ENCODE assay signal across 21 mouse cellular contexts in the genomic region with DNA sequence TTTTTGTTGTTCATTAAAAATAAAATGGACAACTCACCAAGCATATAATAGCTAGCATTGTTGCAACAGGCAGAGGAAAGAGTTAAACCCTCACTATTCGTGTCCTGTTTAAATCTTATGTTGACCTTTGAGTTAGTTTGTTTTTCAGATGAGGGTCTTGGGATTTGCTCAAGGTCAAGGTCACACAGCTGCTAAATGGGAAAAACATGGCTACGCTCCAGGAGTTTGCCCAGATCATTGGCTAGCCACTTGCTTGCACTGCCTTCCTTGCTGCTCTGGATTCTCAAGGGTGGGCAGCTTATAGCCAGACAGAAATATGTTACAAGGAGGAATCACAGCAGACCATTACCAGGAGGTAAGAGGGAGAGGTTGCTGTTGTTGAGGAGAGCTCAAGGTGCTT.
DNase-seq lines count a peak whose midpoint lies in the region; ATAC-seq lines count a peak whose summit lies in the region.
"Had no signal": no experiment of that assay in that cellular context is flagged by ENCODE, and none has a peak within 500 bp of the region (broad histone marks: within the 10 kb centered on the region; RNA-seq: fewer than 3 reads in every experiment).

No protein-coding gene starts in this region.

- no peaks in the 10 kb centered on the region for H3K9me3 ChIP-seq in liver, embryonic 16.5 days (replicated peaks; ENCODE audit: control insufficient read depth, low read length)
- no peaks in the 10 kb centered on the region for H3K9me3 ChIP-seq in embryonic facial prominence, embryonic 10.5 days
- H3K9me3 ChIP-seq in neural tube, embryonic 11.5 days (ENCODE audit: control insufficient read depth, low read length): no peaks in the 10 kb centered on the region
- H3K9me3 ChIP-seq: forebrain, embryonic 15.5 days; heart, embryonic 15.5 days; intestine, embryonic 15.5 days; limb, embryonic 13.5 days; liver, embryonic 15.5 days; midbrain, embryonic 13.5 days had no signal

- DNase-seq in liver: no peak
- DNase-seq in ZHBTc4 (ENCODE audit: low read depth, low spot score): peak; percentile 5
- DNase-seq in embryonic facial prominence, embryonic 10.5 days (ENCODE audit: low spot score): peak; percentile 67
- peak; percentile 20 for DNase-seq in neural tube, embryonic 11.5 days (ENCODE audit: low spot score)
- DNase-seq in adrenal gland, postnatal 25 days: no peak
- DNase-seq in spleen, postnatal 4 days (ENCODE audit: low spot score in 2 of 2): no peak
- no peak for DNase-seq in left cerebral cortex, postnatal 25 days (ENCODE audit: low spot score in 2 of 2)
- DNase-seq: cerebellum, adult 9-10 months; gastrocnemius, adult 2 months; heart, adult 11 months; lung, postnatal 36 days; thymus, postnatal 4 days had no signal

- no peaks in the 10 kb centered on the region for H3K36me3 ChIP-seq in liver, embryonic 16.5 days (ENCODE audit: control insufficient read depth, insufficient read depth)
- H3K36me3 ChIP-seq in embryonic facial prominence, embryonic 10.5 days (replicated peaks): no peaks in the 10 kb centered on the region
- no peaks in the 10 kb centered on the region for H3K36me3 ChIP-seq in neural tube, embryonic 11.5 days (ENCODE audit: control insufficient read depth, insufficient read depth, low read length)
- H3K36me3 ChIP-seq: forebrain, embryonic 15.5 days; heart, embryonic 15.5 days; intestine, embryonic 15.5 days; liver, embryonic 15.5 days; midbrain, embryonic 13.5 days had no signal

- H3K9ac ChIP-seq in liver, embryonic 16.5 days (ENCODE audit: low read depth, low read length): no peak overlapping the region
- H3K9ac ChIP-seq in neural tube, embryonic 11.5 days (ENCODE audit: low read length): no peak overlapping the region
- H3K9ac ChIP-seq: forebrain, embryonic 15.5 days; heart, embryonic 15.5 days; intestine, embryonic 15.5 days; limb, embryonic 13.5 days; liver, embryonic 15.5 days; midbrain, embryonic 13.5 days had no signal

- H3K27me3 ChIP-seq in liver, embryonic 16.5 days (ENCODE audit: control insufficient read depth, insufficient read depth, low read depth, low read length): no peaks in the 10 kb centered on the region
- peaks cover 72% of the 10 kb centered on the region for H3K27me3 ChIP-seq in embryonic facial prominence, embryonic 10.5 days (replicated peaks; ENCODE audit: low read depth, poor library complexity, severe bottlenecking)
- H3K27me3 ChIP-seq in neural tube, embryonic 11.5 days (ENCODE audit: control insufficient read depth, insufficient read depth, low read length): no peaks in the 10 kb centered on the region
- H3K27me3 ChIP-seq: forebrain, embryonic 15.5 days; heart, embryonic 15.5 days; intestine, embryonic 15.5 days; limb, embryonic 13.5 days; liver, embryonic 15.5 days; midbrain, embryonic 13.5 days had no signal

- no peak overlapping the region for H3K4me3 ChIP-seq in liver, embryonic 16.5 days (ENCODE audit: low read depth, low read length)
- H3K4me3 ChIP-seq in embryonic facial prominence, embryonic 10.5 days: peak overlapping the region; percentile 5; the same call in 1 of the 2 replicates
- H3K4me3 ChIP-seq in neural tube, embryonic 11.5 days (ENCODE audit: low read depth, low read length): no peak overlapping the region
- H3K4me3 ChIP-seq: erythroblast, embryonic 14.5 days; forebrain, embryonic 15.5 days; gastrocnemius, adult 2 months; heart, embryonic 15.5 days; intestine, embryonic 15.5 days; limb, embryonic 13.5 days; liver, embryonic 15.5 days; midbrain, embryonic 13.5 days; myocyte had no signal

- ATAC-seq in liver, embryonic 16.5 days (ENCODE audit: low read depth): 0 out of 2 replicates have a peak, but pooled peaks have one; percentile 39
- no peak for ATAC-seq in neural tube, embryonic 11.5 days (ENCODE audit: insufficient read depth, low FRiP score, low TSS enrichment)
- ATAC-seq: forebrain, embryonic 15.5 days; intestine, embryonic 15.5 days; midbrain, embryonic 13.5 days had no signal

- 41% methylated on average over 2 of the region's 2 CpGs for WGBS in liver, embryonic 16.5 days (ENCODE audit: insufficient replicate concordance)
- 19% methylated on average over 2 of the region's 2 CpGs for WGBS in embryonic facial prominence, embryonic 10.5 days
- WGBS in neural tube, embryonic 11.5 days: 34% methylated on average over 2 of the region's 2 CpGs

- intact Hi-C loops in left cerebral cortex, postnatal 25 days (cut with DNase I): loop anchor here (10.0 kb wide), 1 partner anchor 505 kb away; no protein-coding TSS in a partner anchor

- H3K27ac ChIP-seq in liver, embryonic 16.5 days (ENCODE audit: low read length): no peak overlapping the region
- H3K27ac ChIP-seq in embryonic facial prominence, embryonic 10.5 days (replicated peaks): peak overlapping the region; percentile 72
- no peak overlapping the region for H3K27ac ChIP-seq in neural tube, embryonic 11.5 days (ENCODE audit: low read depth, low read length)
- H3K27ac ChIP-seq: forebrain, embryonic 15.5 days; gastrocnemius, adult 2 months; heart, embryonic 15.5 days; intestine, embryonic 15.5 days; limb, embryonic 13.5 days; liver, embryonic 15.5 days; midbrain, embryonic 13.5 days had no signal

- H3K4me2 ChIP-seq in liver, embryonic 16.5 days (ENCODE audit: low read depth, low read length): no peak overlapping the region
- no peak overlapping the region for H3K4me2 ChIP-seq in neural tube, embryonic 11.5 days (ENCODE audit: low read depth)
- H3K4me2 ChIP-seq: forebrain, embryonic 15.5 days; heart, embryonic 15.5 days; intestine, embryonic 15.5 days; limb, embryonic 13.5 days; liver, embryonic 15.5 days; midbrain, embryonic 13.5 days had no signal

- no peaks in the 10 kb centered on the region; the same call in 1 of the 2 replicates for H3K4me1 ChIP-seq in liver, embryonic 16.5 days (ENCODE audit: control insufficient read depth, low read depth, low read length)
- peaks cover 29% of the 10 kb centered on the region for H3K4me1 ChIP-seq in embryonic facial prominence, embryonic 10.5 days
- no peaks in the 10 kb centered on the region for H3K4me1 ChIP-seq in neural tube, embryonic 11.5 days (ENCODE audit: control insufficient read depth, insufficient read depth, low read length)
- H3K4me1 ChIP-seq: forebrain, embryonic 15.5 days; heart, embryonic 15.5 days; liver, embryonic 15.5 days had no signal

Comparison
In these comparisons a context has a peak if more than half of its experiments do, and no peak if none do; other contexts are left out.
1. DNase-seq: peak in ZHBTc4 (single experiment), embryonic facial prominence, embryonic 10.5 days (single experiment) and neural tube, embryonic 11.5 days (single experiment); none in liver (single experiment), adrenal gland, postnatal 25 days (single experiment), spleen, postnatal 4 days (0 of 2) and left cerebral cortex, postnatal 25 days (0 of 2).